Mouse (Mus musculus) limb, embryonic 11.5 days (tissue): Measurements from ENCODE around the gene Egln2. TPM values are rescaled to one million over a fixed set of nuclear protein-coding genes. Genes with fewer than 3 reads are reported as not detected.

ENCODE experiments used
- ATAC-seq: fragments of 200-750 bp; cut with Nextera tagmentation; 2 replicates; pipeline ENCODE4 v1.8.0; 2017; ENCODE audit warnings: low read depth; ENCODE audit not compliant: insufficient number of reproducible peaks, low FRiP score, low TSS enrichment
- DNase-seq: peaks from one replicate; pipeline ENCODE4 v3.0.0-alpha.2; 2015; ENCODE audit warnings: low spot score
- H3K27ac ChIP-seq: fragments of 300-500 bp; sonication (generic); replicated peaks from 2 replicates; pipeline ENCODE4 v1.5.1; 2014; ENCODE audit warnings: low read depth, mild to moderate bottlenecking, low read length
- H3K27me3 ChIP-seq: fragments of 300-500 bp; sonication (generic); 2 replicates; pipeline ENCODE4 v1.6.1; 2014; ENCODE audit warnings: mild to moderate bottlenecking, low read length, mixed read lengths; ENCODE audit not compliant: control insufficient read depth, insufficient read depth
- H3K36me3 ChIP-seq: fragments of 300-500 bp; sonication (generic); 2 replicates; pipeline ENCODE4 v1.6.1; 2014; ENCODE audit warnings: mild to moderate bottlenecking, low read length, moderate library complexity, mixed read lengths; ENCODE audit not compliant: control insufficient read depth, insufficient read depth
- H3K4me1 ChIP-seq: fragments of 300-500 bp; sonication (generic); 2 replicates; pipeline ENCODE4 v1.6.1; 2014; ENCODE audit warnings: low read length, mixed read lengths; ENCODE audit not compliant: control insufficient read depth, insufficient read depth
- H3K4me2 ChIP-seq: fragments of 300-500 bp; sonication (generic); 2 replicates; pipeline ENCODE4 v1.6.1; 2014; ENCODE audit warnings: low read depth, mild to moderate bottlenecking, moderate library complexity; ENCODE audit not compliant: severe bottlenecking
- H3K4me3 ChIP-seq: fragments of 300-500 bp; sonication (generic); 2 replicates; pipeline ENCODE4 v1.5.1; 2014; ENCODE audit warnings: low read depth, low read length
- H3K9ac ChIP-seq: fragments of 300-500 bp; sonication (generic); 2 replicates; pipeline ENCODE4 v1.6.1; 2014; ENCODE audit warnings: mild to moderate bottlenecking, low read length
- H3K9me3 ChIP-seq: fragments of 300-500 bp; sonication (generic); 2 replicates; pipeline ENCODE4 v1.6.1; 2016; ENCODE audit warnings: low read length; ENCODE audit not compliant: control insufficient read depth
- WGBS: fragments of 180-500 bp; shearing (Covaris S2); extraction: QIAGEN DNeasy Blood & Tissue Kit; methylation state at CpG from one replicate; pipeline ENCODE4 v1.1.7; 2014; 5-methylcytosine and 5-hydroxymethylcytosine counted together
- polyA plus RNA-seq: library from polyadenylated mRNA; unstranded; fragments of >200 nt; fragmentation: Nextera tagmentation; extraction: Ambion mirVana; gene quantifications from 2 replicates; pipeline ENCODE4 v1.2.1, GENCODE M21; 2014

Egln2 gene
- 49.3 and 52.3 TPM in 2 replicates for polyA plus RNA-seq

DNA sequence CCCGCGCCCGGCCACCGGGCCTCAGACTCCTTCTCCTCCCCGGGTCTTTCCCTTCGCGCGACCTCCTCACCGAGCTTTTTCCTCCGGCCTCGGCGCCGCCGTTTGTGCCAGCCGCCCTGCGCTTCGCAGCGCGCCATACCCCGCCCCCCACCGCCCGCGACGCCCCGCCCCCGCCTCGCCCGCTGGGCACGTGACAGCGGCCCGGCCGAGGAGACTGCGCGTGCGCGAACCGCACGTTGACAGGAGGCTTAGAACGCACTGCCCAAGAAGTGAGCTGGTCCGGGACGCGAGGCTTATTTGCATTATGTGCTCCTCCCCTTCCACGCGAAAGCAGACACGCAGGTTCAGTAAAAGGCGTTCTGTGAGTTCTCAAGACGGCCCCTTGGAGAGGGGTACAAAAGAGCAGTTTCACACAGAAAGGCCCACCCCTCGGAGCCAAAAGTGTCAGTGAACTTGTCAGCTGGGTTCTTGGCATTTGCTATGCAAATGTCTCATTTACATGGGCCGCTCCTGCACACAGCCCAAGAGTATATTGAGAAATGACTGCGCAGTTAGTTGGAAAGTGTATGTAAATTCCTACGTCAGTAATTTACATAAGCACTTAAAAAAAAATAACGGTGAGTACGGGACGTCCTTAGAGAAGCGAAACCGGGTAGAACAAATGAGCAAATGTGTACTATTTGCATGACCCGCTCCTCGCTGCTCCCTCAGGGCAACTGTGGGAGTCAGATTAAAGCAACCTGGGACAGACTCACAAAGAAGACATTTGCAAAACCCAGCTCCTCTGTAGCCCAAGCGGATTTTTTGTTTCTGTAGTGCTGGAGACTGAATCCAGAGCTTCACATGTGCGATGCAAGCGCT lies at the start of gene Egln2:
Egln2 (minus strand) TSS at position 189 of the 861 bp plus-strand sequence.
- H3K4me2 ChIP-seq: peak within 1 kb of the TSS; percentile 70
- WGBS: 2% methylated on average over 53 of the region's 61 CpGs
- peak within 1 kb of the TSS; percentile 87 for H3K9ac ChIP-seq
- H3K27me3 ChIP-seq: no peaks in the 10 kb centered on the region
- DNase-seq (peak; percentile 95), ATAC-seq (peak; percentile 71)
- peak within 1 kb of the TSS; percentile 92 for H3K27ac ChIP-seq
- H3K9me3 ChIP-seq: no peaks in the 10 kb centered on the region
- H3K36me3 ChIP-seq: peaks cover 8% of the 10 kb centered on the region
- H3K4me1 ChIP-seq: peaks cover 23% of the 10 kb centered on the region
- peak within 1 kb of the TSS; percentile 73 for H3K4me3 ChIP-seq

- 88% methylated on average over 2 of the region's 2 CpGs for WGBS
- H3K36me3 ChIP-seq: peaks cover 12% of the 10 kb centered on the region
- no peaks in the 10 kb centered on the region for H3K27me3 ChIP-seq
- no peak overlapping the region for H3K9ac ChIP-seq
- H3K27ac ChIP-seq: no peak overlapping the region
- ATAC-seq (no peak), DNase-seq (no peak)
- H3K4me3 ChIP-seq: no peak overlapping the region
- H3K9me3 ChIP-seq: no peaks in the 10 kb centered on the region; the same call in 1 of the 2 replicates
- no peak overlapping the region for H3K4me2 ChIP-seq
- no peaks in the 10 kb centered on the region for H3K4me1 ChIP-seq
Observed at GRCm38 (mm10) chr7:27212626-27213025, 46.0 kb upstream of the Egln2 start.

DNA sequence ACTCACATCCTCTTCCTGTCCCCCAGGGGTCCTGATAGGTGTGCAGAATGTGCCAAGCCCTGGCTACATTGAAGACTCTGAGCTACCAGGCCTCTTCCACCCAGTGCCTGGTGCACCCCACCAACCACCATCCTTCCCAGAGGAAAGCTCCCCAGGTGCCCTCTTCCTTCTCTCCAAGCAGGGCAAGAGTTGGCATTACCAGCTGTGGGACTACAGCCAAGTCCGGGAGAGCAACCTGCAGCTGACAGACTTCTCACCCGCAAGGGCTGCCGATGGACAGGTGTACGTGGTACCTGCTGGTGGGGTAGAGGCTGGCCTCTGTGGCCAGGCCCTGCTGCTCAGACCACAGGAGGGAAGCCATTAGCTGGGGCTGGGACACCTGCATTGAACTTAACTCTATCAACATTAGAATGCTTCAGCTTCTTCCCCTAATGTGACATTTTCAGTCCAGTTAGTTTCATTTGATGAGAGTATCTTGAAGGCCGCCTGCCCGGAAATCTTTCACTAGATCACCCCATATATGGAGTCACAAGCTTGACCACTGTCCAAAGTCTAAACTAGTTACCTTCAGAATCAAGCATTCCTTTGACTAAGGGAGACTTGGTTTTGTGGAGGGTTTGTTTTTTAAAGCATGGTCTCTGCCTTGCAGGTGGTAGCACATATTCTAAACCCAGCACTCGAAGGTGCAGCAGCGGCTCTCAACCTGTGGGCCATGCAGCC lies 37.3 kb upstream of the Egln2 start:
- peaks cover 7% of the 10 kb centered on the region for H3K36me3 ChIP-seq
- H3K4me2 ChIP-seq: no peak overlapping the region
- no peaks in the 10 kb centered on the region for H3K9me3 ChIP-seq
- DNase-seq (no peak), ATAC-seq (no peak)
- H3K4me1 ChIP-seq: no peaks in the 10 kb centered on the region
- 95% methylated on average over 8 of the region's 8 CpGs for WGBS
- H3K27ac ChIP-seq: no peak overlapping the region
- no peak overlapping the region for H3K9ac ChIP-seq
- no peak overlapping the region for H3K4me3 ChIP-seq
- H3K27me3 ChIP-seq: no peaks in the 10 kb centered on the region

DNA sequence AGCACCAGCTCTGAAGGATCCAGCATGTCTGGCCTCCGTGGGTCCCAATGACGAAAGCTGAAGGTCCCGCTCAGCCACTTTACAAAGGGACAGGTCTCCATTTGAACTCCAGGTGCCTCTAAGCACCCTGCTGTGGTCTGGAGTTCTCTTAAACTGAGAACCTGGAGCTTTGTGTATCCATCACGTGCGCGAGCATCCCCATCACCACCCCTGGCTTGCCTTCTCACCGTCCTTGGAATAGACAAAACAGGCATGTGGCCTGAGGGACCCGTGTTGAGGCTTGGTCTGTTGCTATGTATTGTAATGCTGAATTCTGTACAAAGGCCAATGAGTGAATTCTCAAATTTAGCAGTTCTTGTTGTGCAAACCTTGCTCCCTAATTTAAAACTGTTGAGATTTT lies 32.2 kb upstream of the Egln2 start:
- Histone ChIP-seq H3K9me3 (no peaks in the 10 kb centered on the region), H3K9ac (no peak overlapping the region), H3K4me2 (no peak overlapping the region), H3K4me1 (peaks cover 13% of the 10 kb centered on the region), H3K27me3 (no peaks in the 10 kb centered on the region), H3K4me3 (no peak overlapping the region), H3K36me3 (peaks cover 9% of the 10 kb centered on the region), H3K27ac (no peak overlapping the region)
- 93% methylated on average over 8 of the region's 8 CpGs for WGBS
- ATAC-seq: no peak
- DNase-seq: no peak

DNA sequence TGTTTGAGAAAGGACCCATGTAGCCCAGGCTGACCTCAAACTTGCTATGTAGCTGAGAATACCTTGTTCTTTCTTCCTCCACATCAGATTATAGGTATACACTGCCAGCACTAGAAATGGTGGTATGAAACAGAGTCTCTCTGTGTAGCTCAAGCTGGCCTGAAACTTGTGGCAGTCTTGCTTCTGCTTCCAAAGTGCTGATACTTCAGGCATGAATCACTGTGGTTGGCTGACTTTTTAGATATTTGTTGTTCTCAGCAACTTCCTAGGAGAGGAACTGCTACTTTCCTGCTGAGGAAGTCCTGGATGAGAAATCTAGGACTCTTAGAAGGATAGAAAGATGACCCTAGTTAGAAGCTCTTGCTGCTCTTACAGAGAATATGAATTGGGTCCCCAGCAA lies 31.8 kb upstream of the Egln2 start:
- ATAC-seq: no peak
- H3K36me3 ChIP-seq: peaks cover 8% of the 10 kb centered on the region
- no peak for DNase-seq

DNA sequence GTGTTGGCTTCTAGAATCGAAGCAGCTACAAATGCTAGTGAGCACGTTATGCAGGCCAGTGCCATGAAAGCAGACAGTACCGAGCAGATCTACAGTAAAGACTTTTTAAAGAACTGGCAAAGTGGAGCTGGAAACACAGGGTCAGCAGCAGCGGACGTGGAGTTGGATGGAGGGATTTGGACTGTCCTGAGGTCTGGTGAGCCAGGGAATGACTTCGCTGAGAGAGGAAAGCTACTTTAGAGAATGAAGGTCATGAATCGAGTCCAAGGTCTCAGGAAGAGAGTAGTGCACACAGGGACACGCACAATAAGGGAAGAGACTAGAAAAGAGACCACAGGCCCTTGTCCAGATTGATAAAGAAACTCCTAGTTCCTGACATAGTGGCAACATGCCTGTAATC lies 31.0 kb upstream of the Egln2 start:
- H3K27ac ChIP-seq: no peak overlapping the region

More for the DNA sequence above, 31.8 kb upstream of the Egln2 start:
- Histone ChIP-seq H3K4me2 (no peak overlapping the region), H3K9me3 (no peaks in the 10 kb centered on the region), H3K9ac (no peak overlapping the region), H3K27ac (no peak overlapping the region), H3K4me3 (no peak overlapping the region), H3K4me1 (peaks cover 15% of the 10 kb centered on the region), H3K27me3 (no peaks in the 10 kb centered on the region)

GRCm38 (mm10) chr7:27197136-27197535 lies 30.5 kb upstream of the Egln2 start:
- H3K9ac ChIP-seq: no peak overlapping the region
- H3K36me3 ChIP-seq: peaks cover 14% of the 10 kb centered on the region
- no peaks in the 10 kb centered on the region for H3K27me3 ChIP-seq
- DNase-seq (no peak), ATAC-seq (no peak)
- 92% methylated on average over 3 of the region's 3 CpGs for WGBS
- no peak overlapping the region for H3K4me2 ChIP-seq
- H3K4me1 ChIP-seq: peaks cover 15% of the 10 kb centered on the region
- H3K9me3 ChIP-seq: no peaks in the 10 kb centered on the region
- no peak overlapping the region for H3K27ac ChIP-seq
- H3K4me3 ChIP-seq: no peak overlapping the region

More for the DNA sequence above, 31.0 kb upstream of the Egln2 start:
- Histone ChIP-seq H3K9me3 (no peaks in the 10 kb centered on the region), H3K4me1 (peaks cover 15% of the 10 kb centered on the region), H3K4me2 (no peak overlapping the region), H3K27me3 (no peaks in the 10 kb centered on the region), H3K36me3 (peaks cover 10% of the 10 kb centered on the region; the same call in 1 of the 2 replicates), H3K4me3 (no peak overlapping the region), H3K9ac (no peak overlapping the region)
- no peak for ATAC-seq
- no peak for DNase-seq
- WGBS: 91% methylated on average over 8 of the region's 8 CpGs

- H3K4me2 ChIP-seq: peak within 1 kb of the TSS; percentile 89
- ATAC-seq (peak; percentile 98), DNase-seq (peak; percentile 95)
- peaks cover 15% of the 10 kb centered on the region for H3K4me1 ChIP-seq
- H3K9ac ChIP-seq: peak within 1 kb of the TSS; percentile 94
- H3K27ac ChIP-seq: peak within 1 kb of the TSS; percentile 96
- peak within 1 kb of the TSS; percentile 83 for H3K4me3 ChIP-seq
- peaks cover 24% of the 10 kb centered on the region for H3K36me3 ChIP-seq
- under 1% methylated on average over 64 of the region's 64 CpGs for WGBS
- no peaks in the 10 kb centered on the region for H3K27me3 ChIP-seq
- H3K9me3 ChIP-seq: no peaks in the 10 kb centered on the region
Observed at GRCm38 (mm10) chr7:27195681-27196611, 29.3 kb upstream of the Egln2 start, which contains the start of the genes BC024978 and Snrpa. BC024978 (plus strand) TSS chr7:27195781. Snrpa (minus strand) TSS chr7:27196271.
